Mouse (Mus musculus) forelimb bud, embryonic 11.5 days (tissue): ENCODE data around the gene Chd4.
A peak's percentile ranks its signal among the peaks of the same experiment; 100 is the strongest.

ENCODE experiments used
- DNase-seq: peaks from one replicate; pipeline ENCODE4 v3.0.0-alpha.2; 2012; ENCODE audit warnings: low read depth, low spot score

Gene Chd4

DNA sequence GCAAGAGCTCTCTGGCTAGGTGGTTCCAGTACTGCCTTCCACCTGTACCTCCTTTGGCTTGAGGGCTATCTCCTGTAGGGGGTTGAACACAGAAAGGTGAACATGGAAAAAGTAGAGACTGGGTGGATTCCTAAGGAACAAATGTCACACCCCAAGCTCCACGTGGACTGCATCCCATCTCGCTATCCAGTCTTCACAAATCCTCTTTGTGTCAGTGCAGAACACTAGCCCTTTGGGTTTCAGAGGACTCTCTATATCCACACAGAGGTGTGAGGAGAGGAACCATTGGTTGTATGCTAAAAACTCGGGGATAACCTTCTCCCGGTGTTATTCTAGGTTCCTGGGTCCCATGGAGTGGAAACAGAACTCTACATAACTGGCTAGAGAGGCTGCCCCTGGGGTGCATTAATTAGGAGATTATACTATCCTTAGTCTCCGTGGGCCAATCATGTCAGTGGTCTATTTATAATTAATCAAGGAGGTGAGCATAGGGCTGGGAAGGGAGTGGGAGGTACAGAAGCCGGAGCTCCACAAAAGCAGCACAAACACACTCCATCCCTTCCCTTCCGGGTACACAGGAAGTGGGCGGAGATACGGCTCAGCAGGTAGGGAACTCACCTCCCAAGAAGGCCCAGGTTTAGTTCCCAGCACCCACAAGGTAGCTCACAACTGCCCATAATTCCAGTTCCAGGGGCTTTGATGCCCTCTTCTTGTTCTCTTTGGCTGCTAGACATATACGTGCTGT lies 5.3 kb upstream of the Chd4 start:
- no peak for DNase-seq

DNA sequence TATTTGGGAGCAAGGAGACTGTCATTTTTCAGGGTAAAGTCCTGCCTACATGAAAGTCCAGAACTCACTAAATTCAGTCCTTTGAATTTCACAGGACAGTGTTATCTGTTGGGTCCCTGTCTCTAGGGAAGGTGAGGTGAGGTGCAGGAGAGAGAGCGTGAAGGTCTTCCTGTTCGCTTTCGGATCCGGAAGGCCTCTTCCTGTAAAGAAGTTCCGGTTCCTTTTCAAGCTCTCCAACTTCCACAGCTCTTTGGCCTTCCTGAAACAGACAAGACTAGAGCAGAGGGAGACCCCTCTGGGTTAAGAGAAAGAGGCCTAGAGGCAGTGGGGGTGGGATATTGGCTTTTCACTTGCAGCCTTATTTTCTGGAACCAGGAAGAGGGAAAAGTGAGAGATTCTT lies 3.4 kb upstream of the Chd4 start:
- no peak for DNase-seq

DNA sequence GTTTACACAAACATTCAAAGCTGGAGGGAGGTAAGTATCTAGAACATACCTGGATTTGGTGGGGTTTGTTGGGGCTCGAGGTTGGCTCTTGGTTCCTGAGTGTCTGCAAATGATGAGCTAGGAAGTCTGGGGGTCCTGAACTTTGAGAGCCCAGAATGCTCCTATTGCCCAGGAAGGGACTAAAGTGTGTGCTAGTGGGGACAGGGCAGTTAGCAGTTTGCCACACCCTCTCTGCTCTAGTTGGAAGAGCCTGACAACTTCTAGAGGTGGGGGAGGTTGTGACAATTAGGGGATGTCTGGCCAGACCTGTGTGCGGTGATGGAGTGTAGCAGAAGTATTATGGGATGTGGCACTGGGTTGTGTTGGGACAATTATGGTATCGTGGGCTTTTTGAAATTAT lies 938 bp upstream of the Chd4 start:
- DNase-seq, result no peak

DNA sequence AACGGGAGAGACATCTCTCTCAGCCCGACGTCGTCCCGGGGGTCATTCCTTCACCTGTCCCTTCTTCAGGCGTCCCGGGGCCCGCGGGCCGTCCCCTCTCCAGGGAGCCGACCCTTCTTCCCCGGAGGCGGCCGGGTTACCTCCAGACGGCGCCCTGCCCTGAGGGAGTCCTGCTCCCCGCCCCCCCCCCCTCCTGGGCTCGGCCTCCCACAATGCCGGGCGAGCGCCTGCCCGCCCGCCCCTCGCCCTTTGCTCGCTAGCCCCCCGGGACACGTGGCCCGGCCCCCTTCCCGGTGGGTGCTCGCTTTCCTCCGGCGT lies 457 bp downstream of the Chd4 start:
- no peak for DNase-seq

DNA sequence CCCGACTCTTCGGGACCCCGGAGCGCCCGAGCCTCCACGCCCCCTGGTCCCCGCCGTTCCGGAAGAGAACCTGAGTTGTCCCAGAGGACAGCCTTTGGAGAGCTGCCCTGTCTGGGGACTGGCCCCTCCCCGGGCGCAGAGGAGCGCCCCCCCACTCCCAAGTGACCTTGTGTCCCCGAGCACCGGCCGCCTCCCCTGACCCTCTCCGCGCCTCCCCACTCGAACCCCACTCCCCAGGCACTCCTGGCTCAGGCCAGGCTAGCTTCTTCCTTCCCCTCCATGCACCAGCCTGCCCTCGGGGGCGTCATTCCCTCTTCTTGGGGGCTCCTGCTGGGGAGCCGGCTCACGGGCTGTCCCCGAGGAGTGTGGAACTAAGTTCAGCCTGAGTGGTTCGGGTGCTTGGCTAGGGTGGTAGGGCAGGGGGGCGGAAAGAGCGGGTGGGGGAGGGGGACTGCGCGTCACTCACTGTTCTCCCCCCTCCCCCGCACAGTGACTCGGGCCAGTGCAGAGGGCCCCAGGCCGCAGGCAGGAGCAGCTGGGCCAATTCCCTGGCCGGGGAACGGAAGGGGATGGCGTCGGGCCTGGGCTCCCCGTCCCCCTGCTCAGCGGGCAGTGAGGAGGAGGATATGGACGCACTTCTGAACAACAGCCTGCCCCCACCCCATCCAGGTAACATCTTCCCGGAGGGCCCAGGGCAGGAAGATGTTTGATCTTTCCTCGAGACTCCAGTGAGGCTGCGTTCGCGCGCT lies 990 bp downstream of the Chd4 start:
- DNase-seq, result no peak

DNA sequence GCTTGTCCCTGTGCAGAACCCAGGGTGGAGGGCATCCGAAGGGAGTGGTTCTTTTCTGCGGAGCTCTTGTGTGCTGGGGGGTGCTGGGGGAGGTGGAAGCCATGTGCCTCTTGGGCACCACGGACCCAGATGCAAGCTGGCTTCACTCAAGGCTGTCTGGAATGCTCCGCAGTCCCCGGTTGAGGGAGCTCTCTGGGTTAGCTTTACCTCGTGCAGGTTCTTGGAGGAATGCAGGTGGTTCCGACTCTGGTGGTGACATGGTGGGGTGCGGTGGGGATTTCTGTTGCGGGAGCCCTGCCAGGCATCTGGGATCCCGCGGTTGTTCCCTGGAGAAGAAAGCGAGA lies 1.5 kb downstream of the Chd4 start:
- no peak for DNase-seq

DNA sequence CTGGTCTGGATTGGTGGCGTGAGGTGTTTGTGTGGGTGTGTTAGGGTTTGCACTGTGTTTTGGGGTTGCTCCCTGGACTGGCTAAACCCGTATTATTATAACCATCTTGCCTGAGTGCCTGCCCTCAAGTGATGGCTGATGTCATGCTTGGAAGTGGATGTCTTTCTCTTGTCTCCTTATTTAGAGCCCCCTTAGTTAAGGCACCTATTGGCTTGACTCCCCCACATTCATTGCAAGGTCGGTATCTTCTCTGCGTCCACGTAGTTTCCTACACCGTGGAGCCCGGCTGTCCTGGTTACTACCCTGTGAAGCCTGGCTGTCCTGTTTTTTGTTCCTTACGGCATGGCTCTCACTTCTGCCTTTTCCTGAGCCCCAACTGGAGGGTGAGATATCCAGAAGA lies 2.2 kb downstream of the Chd4 start:
- DNase-seq, result no peak

DNA sequence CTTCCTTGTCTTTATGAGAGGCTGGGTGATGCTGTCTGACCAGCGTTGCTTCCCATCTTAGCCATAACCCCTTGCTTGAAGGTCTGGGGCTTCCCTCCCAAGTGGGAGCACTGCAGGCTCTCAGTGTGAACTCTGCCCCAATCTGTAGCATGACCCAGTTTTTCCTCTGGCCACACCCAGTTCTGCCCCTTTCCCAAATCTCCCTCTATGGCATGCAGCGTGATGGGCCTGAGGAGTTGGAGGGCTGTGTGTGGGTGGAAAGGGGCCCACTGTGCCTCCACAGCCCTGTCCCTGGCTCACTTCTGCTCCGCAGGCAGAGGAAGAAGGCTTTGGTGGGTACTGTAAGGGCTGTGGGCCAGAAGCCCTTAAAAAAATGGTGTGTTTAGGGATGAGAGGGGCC lies 2.7 kb downstream of the Chd4 start:
- no peak for DNase-seq

DNA sequence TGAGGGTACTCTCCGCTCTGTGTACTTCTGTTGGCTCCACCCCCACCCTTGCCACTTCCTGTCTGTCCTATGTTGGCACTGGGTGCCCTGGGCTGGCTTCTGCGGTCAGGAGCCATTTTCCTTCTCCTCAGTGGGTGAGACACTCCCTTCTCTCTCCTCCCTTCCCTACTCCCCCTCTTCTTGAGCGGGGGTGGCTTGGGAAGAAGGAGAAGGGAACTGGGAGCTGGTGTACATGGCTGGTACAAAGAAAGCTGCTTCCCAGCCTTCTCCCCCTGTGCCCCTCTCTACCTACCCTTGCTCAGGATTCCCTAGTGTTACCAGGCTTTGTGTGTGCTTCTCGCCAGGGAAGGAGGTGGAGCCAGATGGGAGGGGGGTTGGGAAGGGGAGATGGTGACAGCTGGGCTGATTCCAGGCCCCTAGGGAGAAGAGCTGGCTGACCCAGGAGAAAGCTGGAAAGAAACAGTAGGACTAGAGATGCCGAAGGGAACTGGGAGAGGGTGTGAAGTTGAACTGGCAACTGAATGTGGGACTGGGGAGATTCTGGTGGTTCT lies 3.7 kb downstream of the Chd4 start:
- DNase-seq, result no peak

DNA sequence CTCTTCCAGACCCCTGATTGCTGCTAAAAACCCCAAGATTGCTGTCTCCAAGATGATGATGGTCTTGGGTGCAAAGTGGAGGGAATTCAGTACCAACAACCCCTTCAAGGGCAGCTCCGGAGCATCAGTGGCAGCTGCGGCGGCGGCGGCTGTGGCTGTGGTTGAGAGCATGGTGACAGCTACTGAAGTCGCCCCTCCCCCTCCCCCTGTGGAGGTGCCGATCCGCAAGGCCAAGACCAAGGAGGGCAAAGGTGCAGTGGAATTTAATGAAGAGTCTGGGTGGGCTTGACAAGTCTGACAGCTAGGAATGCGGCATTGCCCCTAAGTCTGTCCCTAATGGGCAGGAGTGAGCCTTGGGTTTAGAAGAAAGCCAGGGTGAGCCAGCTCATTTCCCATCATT lies 5.7 kb downstream of the Chd4 start:
- DNase-seq, result no peak

DNA sequence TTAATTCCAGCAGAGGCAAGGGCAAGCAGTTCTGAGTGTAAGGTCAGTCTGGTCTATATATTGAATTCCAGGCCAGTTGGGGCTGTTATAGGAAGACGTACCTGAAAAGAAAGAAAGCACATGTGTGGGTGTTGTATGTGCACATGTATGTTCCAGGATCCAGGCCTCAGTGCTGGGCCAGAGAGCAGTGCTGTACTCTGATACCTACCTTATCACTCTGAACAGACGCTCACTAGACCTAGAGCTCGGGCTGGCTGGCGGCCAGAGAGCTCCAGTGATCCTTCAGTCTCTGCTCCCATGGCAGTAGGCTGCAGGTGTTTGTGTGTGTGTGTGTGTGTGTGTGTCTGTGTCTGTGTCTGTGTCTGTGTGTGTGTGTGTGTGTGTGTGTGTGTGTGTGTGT lies 8.4 kb downstream of the Chd4 start:
- DNase-seq, result no peak

DNA sequence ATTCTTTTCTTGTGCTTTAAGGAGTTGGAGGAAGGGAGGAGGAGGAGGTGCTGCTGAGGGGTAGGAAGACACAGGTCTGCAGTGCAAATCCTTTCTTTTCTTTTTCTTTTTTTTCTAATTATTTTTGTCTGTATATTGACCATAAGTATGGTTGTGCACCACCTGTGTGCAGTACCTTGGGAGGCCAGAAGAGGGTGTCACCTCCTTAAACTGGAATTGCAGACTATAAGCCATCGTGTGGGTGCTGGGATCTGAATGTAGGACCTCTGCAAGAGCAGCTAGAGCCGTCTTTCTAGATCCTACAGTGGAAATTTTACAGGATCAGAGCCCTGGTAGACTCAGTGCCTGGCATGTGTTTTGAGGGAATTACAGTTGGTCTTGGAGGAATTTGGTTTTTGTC lies 11.9 kb downstream of the Chd4 start:
- no peak for DNase-seq

DNA sequence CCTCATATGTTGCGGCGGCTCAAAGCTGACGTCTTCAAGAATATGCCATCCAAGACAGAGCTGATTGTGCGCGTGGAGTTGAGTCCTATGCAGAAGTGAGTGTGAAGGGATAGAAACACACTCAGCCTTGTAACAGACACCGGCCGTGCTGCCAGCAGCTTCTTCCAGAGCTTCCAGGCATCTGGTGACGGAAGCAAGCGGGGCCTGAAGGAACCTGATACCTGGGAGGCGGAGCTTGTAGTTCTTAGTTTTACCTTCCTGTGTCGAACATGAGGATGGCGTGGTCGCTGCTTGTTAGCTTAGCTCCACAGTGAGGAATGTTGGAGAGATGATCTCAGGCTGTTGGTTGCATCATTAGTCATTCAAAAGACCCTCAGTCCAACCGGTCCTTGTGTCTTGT lies 13.6 kb downstream of the Chd4 start:
- DNase-seq, result no peak

DNA sequence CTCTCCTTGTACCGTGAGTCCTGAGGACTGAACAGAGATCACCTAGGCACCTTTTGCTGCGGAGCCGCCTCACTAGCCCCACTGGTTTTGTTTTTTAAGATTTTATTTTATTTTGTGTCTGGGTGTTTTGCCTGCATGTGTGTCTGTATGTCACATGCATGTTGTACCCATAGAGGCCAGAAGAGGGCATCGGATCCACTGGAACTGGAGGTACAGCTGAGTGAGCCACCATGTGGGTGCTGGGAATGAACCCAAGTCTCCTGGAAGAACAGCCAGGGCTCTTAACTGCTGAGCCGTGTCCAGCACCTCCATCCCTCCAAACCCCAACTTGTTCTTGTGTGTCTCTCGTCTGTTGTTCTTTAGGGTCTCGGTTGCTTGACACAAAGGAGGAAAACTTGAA lies 15.1 kb downstream of the Chd4 start:
- peak; percentile 51 for DNase-seq

DNA sequence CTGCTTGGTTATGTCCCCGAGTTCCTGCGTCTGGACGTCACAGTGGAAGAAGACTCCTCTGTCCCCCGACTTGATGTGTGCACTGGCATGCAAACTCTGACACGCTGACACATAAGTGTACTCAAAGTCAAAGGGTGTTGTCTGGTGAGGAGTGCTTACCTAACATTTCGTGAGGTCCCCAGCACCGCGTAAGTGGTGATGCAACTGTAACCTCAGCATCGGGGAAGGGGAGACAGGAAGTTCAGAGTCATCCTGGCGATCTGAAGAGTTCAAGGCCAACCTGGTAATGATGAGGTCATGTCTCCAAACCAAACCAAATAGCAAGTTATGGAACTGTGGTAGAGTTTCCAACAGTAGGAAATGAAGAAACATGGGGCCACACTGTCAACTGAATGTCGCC lies 16.8 kb downstream of the Chd4 start:
- DNase-seq, result no peak

DNA sequence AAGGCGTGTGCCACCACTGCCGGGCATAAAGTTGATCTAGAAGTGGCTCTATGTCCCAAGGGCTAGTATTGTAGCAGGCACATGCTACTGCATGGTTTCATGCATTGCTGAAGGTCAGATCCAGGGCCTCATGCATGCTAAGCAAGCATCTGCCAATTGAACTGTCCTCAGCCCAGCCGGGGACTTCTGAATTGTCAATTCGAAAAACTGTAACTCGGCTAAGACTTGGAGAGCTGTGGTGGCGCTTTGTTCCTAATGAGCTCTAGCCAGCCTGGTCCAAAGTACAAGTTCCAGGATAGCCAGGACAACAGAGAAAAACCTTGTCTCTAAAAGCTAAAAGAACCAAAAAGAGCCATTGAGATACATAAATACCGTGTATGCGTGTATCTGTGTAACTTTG lies 23.6 kb downstream of the Chd4 start:
- DNase-seq, result no peak

DNA sequence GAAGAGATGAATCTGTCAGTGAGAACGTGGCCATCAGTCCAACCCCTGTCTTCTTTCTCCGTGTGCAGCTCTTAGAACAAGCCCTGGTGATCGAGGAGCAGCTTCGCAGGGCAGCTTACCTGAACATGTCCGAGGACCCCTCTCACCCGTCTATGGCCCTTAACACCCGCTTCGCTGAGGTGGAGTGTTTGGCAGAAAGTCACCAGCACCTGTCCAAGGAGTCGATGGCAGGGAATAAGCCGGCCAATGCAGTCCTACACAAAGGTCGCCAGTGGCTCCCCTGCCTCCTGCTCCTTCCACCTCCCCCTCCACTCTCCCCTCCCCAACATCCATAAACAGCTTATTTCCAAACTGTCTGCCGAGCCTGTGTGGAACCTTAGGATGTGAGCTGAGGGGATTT lies 32.9 kb downstream of the Chd4 start:
- DNase-seq, result no peak

DNA sequence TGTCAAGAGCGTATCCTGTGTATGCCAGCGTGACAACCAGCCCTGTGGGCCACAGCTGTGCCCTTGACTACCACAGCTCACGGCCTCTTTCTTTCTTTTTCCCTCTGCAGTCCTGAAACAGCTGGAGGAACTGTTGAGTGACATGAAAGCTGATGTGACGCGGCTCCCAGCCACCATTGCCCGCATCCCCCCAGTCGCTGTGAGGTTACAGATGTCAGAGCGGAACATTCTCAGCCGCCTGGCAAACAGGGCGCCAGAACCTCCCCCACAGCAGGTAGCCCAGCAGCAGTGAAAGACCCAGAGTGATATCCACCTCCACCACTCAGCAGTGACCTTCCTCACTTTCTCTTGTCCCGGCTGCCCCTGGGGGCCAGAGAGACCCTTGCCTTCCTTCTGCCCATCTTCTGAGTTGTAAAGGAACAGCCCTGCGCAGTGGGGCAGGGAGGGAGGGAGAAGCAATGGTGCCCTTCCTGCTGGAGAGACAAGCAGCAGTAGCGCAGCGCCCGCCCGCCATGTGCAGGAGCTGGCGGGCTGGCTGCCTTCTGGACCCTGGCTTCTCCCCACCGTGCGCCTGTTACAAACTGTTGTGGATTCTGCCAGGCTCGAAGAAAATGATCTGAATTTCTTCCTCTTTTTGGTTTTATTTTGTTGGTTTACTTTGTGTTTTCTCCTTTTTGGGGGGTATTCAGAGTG lies 34.1 kb downstream of the Chd4 start:
- no peak for DNase-seq

DNA sequence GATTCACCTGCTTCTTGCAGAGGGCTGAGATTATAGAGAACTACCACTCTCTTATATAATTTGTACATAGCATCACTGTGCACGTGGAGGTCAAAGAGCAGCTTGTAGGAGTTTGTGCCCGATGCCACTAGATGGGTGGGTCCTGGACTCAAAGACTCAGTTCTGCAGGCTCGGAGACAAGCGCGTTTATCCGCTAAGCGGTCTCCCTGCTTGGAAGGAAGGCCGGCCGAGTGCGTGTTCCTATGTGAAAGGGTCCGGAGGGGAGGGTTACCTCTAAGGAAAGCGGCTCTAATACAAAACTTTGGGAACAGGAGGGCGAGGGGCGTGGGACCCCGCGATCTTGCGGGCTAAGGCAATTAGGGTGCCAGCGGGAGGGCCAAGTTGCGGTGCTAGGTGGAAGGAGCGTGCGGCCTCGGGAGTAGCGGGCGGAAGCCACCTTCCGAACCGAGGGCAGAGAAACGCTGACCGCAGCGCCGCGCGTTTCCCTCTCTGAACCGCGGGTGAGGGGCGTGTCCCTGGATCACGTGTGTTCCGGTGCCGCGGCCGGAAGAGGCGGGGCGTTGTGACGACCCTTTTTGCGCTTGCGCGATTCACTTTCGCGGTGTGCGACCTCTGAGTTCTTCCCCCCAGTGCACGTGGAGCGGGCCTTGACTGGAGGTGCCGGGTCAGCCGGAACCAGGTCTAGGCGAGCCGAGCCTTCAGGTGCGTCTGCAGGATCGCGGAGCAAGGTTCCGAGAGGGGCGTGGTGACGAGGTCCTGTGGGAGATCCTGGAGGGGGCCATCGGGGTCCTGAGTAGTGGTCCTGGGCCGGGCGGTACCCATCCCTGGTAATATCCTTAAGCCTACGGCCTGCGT lies 35.7 kb downstream of the Chd4 start, which contains the start of gene Nop2:
Nop2 (plus strand) TSS at position 608 of the 855 bp plus-strand sequence.
- DNase-seq, result peak; percentile 94

DNA sequence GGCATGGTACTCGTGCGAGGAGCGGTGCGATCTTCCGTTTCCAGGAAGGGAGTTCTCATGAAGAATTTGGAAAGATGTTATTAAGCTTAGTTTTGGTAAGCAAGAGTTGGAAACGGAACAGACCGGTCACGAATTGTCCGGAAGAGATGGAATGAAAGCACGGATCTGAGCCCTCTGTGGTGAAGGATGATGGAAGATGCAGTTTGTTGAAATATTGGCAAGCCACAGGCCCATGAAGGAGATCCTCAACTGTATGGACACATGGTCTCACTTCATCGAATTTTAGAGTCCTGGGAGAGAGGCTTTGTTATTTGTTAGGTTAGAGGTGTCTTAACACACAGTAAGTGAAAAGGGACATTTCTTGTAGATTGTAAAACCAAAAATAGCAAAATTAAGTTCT lies 36.7 kb downstream of the Chd4 start:
- no peak for DNase-seq

DNA sequence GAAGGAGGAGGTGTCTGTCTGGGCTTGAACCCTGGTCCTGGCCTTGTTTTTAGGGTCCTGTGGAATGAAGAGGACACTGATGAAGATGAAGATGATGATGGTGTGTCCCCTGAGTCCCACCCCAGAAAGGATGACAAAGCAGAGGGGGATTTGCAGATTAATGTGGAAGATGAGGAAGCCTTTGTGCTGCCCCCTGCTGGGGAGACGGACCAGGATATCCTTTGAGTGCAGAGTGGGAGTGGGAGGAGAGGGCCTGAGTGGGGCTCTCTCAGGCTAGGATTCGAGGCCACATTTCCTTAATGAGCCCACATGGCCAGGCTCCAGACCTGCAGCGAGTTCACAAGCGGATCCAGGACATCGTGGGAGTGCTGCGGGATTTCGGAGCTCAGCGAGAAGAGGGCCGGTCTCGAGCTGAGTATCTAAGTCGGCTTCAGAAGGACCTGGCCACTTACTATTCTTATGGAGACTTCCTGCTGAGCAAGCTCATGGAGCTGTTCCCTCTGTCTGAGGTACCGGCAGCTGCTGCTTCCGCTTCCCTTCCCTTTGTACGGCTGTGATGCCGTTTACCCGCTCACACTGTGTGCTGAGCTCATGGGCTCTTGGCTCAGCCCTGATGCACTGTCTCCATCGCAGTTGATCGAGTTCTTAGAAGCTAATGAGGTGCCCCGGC lies 41.4 kb downstream of the Chd4 start:
- no peak for DNase-seq
